Mouse (Mus musculus) embryonic facial prominence, embryonic 10.5 days (tissue): Measurements from ENCODE around the gene Phlpp1. TPM values are rescaled to one million over a fixed set of nuclear protein-coding genes. Genes with fewer than 3 reads are reported as not detected.

Experiments
- polyA plus RNA-seq: library from polyadenylated mRNA; unstranded; fragments of >200 nt; fragmentation: Nextera tagmentation; extraction: Ambion mirVana; gene quantifications from 2 replicates; pipeline ENCODE4 v1.2.1, GENCODE M21; 2016

The Phlpp1 gene
- polyA plus RNA-seq, 1 experiment from 2014 or later: 3.7 TPM

Other genes with a start within 250 kb of the Phlpp1 start
- gene Zcchc2, start 181.3 kb upstream of the Phlpp1 start, polyA plus RNA-seq: 1.9 and 2.3 TPM in 2 replicates